Mouse (Mus musculus): Measurements from ENCODE around the gene Ano2.

DNA sequence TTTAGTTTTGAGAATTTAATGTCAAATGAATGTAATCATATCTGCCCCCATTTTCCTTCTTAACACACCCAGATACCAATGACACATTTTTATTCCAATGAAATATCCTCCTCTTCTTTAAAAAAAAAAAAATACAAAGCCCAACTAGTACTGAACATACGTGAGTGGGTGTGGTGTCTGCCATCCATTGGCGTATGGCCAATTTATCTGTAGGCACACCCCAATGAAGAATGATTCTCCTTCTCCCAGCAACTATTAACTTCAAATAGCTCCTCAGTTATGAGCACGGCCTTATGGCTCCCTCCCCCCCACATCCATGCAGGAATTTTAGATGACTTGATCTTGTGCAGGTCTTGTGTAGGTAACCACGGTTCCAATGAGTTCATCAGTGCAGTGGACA lies 161.0 kb downstream of the Ano2 start:
- TF ChIP-seq CTCF (IDR thresholded peaks at IDR 0.05; ENCODE audit: low read depth) (no peak), EP300 (IDR thresholded peaks at IDR 0.05; ENCODE audit: low read depth) (no peak)

Data from liver, embryonic 14.5 days (tissue).